Mouse (Mus musculus): ENCODE data around the gene Dedd2.

DNA sequence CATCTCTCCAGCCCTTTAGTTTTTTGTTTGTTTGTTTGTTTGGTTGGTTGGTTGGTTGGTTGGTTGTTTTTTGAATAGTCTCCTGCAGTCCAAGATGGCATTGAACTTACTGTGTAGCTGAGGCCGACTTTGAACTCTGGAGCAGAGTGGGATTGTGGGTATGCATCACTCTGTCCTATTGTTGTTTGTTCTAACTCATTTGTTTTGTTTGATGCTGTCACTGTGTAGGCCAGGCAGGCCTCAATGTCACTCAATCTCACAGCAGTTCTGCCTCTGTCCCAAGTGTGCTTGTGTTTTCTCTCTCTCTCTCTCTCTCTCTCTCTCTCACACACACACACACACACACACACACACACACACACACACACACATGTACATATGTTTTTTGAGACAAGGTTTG lies 41.5 kb upstream of the Dedd2 start:
- TF ChIP-seq POLR2A (IDR thresholded peaks at IDR 0.05; ENCODE audit: borderline replicate concordance, insufficient read depth, low read length) (no peak), CTCF (IDR thresholded peaks at IDR 0.05; ENCODE audit: borderline replicate concordance, insufficient read depth, low read depth, low read length) (no peak)

Data from cerebellum, adult 2 months (tissue).